Mouse (Mus musculus) intestine, embryonic 14.5 days (tissue): ENCODE results near the gene Tmem254b. TPM values are rescaled to one million over a fixed set of nuclear protein-coding genes. Genes with fewer than 3 reads are reported as not detected.
"Not testable (repeated sequence)": the region's sequence is repeated elsewhere in the genome, so short reads cannot be mapped to it uniquely, and the experiment has no call there.

ENCODE experiments used
- ATAC-seq: fragments of 200-750 bp; cut with Nextera tagmentation; replicated peaks from 2 replicates; pipeline ENCODE4 v1.8.0; 2017; ENCODE audit warnings: low read depth, moderate number of reproducible peaks, moderate TSS enrichment, moderate library complexity; ENCODE audit not compliant: low FRiP score, low TSS enrichment
- DNase-seq: peaks from one replicate; pipeline ENCODE4 v3.0.0-alpha.2; 2018; ENCODE audit warnings: low spot score
- H3K27ac ChIP-seq: fragments of 300-500 bp; sonication (generic); 2 replicates; pipeline ENCODE4 v1.5.1; 2014; ENCODE audit warnings: low read depth, mild to moderate bottlenecking, control low read depth
- H3K27me3 ChIP-seq: fragments of 300-500 bp; sonication (generic); replicated peaks from 2 replicates; pipeline ENCODE4 v1.6.1; 2014; ENCODE audit warnings: low read length, control low read depth; ENCODE audit not compliant: control insufficient read depth, insufficient read depth
- H3K36me3 ChIP-seq: fragments of 300-500 bp; sonication (generic); 2 replicates; pipeline ENCODE4 v1.6.1; 2014; ENCODE audit warnings: low read length, control low read depth; ENCODE audit not compliant: control insufficient read depth, insufficient read depth
- H3K4me1 ChIP-seq: fragments of 300-500 bp; sonication (generic); replicated peaks from 2 replicates; pipeline ENCODE4 v1.6.1; 2014; ENCODE audit warnings: low read length, control low read depth, mixed read lengths; ENCODE audit not compliant: control insufficient read depth, insufficient read depth
- H3K4me2 ChIP-seq: fragments of 300-500 bp; sonication (generic); 2 replicates; pipeline ENCODE4 v1.6.1; 2014; ENCODE audit warnings: low read length
- H3K4me3 ChIP-seq: fragments of 300-500 bp; sonication (generic); 2 replicates; pipeline ENCODE4 v1.5.1; 2014; ENCODE audit warnings: low read depth, low read length, control low read depth, mixed read lengths
- H3K9ac ChIP-seq: fragments of 300-500 bp; sonication (generic); 2 replicates; pipeline ENCODE4 v1.6.1; 2014; ENCODE audit warnings: mild to moderate bottlenecking, low read length
- H3K9me3 ChIP-seq: fragments of 300-500 bp; sonication (generic); 2 replicates; pipeline ENCODE4 v1.6.1; 2016; ENCODE audit warnings: low read length, control low read depth; ENCODE audit not compliant: control insufficient read depth
- WGBS: fragments of 180-500 bp; shearing (Covaris S2); extraction: QIAGEN DNeasy Blood & Tissue Kit; methylation state at CpG from one replicate; pipeline ENCODE4 v1.1.7; 2014; 5-methylcytosine and 5-hydroxymethylcytosine counted together
- polyA plus RNA-seq: library from polyadenylated mRNA; unstranded; fragments of >200 nt; fragmentation: Nextera tagmentation; extraction: Ambion mirVana; gene quantifications from 2 replicates; pipeline ENCODE4 v1.2.1, GENCODE M21; 2014

Tmem254b gene
- 29.4 and 41.1 TPM in 2 replicates for polyA plus RNA-seq

GRCm38 (mm10) chr14:26206926-26207247 lies at the start of gene Tmem254b:
Tmem254b (minus strand) TSS chr14:26207041.
- no CpG with 5 or more reads among the region's 10 CpGs for WGBS
- not testable (repeated sequence) for H3K9ac ChIP-seq

GRCm38 (mm10) chr14:26237183-26237582 lies 30.3 kb upstream of the Tmem254b start:
- not testable (repeated sequence) for H3K36me3 ChIP-seq, ATAC-seq, H3K4me3 ChIP-seq, H3K9me3 ChIP-seq, H3K27me3 ChIP-seq, DNase-seq, H3K9ac ChIP-seq, H3K4me1 ChIP-seq, H3K4me2 ChIP-seq, H3K27ac ChIP-seq
- no CpG with 5 or more reads among the region's 2 CpGs for WGBS

More at GRCm38 (mm10) chr14:26206926-26207247, at the start of gene Tmem254b:
- not testable (repeated sequence) for H3K9me3 ChIP-seq, H3K4me2 ChIP-seq, H3K27ac ChIP-seq, DNase-seq, H3K36me3 ChIP-seq, H3K4me1 ChIP-seq, H3K27me3 ChIP-seq, H3K4me3 ChIP-seq
- peak; percentile 90 for ATAC-seq

GRCm38 (mm10) chr14:26216233-26217000 lies 9.6 kb upstream of the Tmem254b start:
- H3K27me3 ChIP-seq, H3K9me3 ChIP-seq, H3K9ac ChIP-seq, H3K4me2 ChIP-seq, H3K27ac ChIP-seq, H3K4me1 ChIP-seq, H3K4me3 ChIP-seq, DNase-seq, H3K36me3 ChIP-seq: not testable (repeated sequence)
- ATAC-seq: peak; percentile 87
- no CpG with 5 or more reads among the region's 5 CpGs for WGBS

GRCm38 (mm10) chr14:26206197-26206925 lies 480 bp downstream of the Tmem254b start:
- no CpG with 5 or more reads among the region's 44 CpGs for WGBS
- ATAC-seq: peak; percentile 92
- not testable (repeated sequence) for DNase-seq

GRCm38 (mm10) chr14:26197851-26198250 lies 9.0 kb downstream of the Tmem254b start:
- not testable (repeated sequence) for ATAC-seq, H3K4me1 ChIP-seq, H3K36me3 ChIP-seq, H3K27me3 ChIP-seq, H3K9ac ChIP-seq, H3K4me3 ChIP-seq, H3K27ac ChIP-seq, DNase-seq, H3K9me3 ChIP-seq, H3K4me2 ChIP-seq
- WGBS: no CpG with 5 or more reads among the region's 3 CpGs

More at GRCm38 (mm10) chr14:26206197-26206925, 480 bp downstream of the Tmem254b start:
- not testable (repeated sequence) for H3K9me3 ChIP-seq, H3K9ac ChIP-seq, H3K27me3 ChIP-seq, H3K27ac ChIP-seq, H3K4me2 ChIP-seq, H3K4me1 ChIP-seq, H3K4me3 ChIP-seq, H3K36me3 ChIP-seq

- not testable (repeated sequence) for DNase-seq, ATAC-seq, H3K27me3 ChIP-seq, H3K27ac ChIP-seq, H3K4me2 ChIP-seq, H3K4me1 ChIP-seq, H3K4me3 ChIP-seq, H3K9me3 ChIP-seq, H3K9ac ChIP-seq, H3K36me3 ChIP-seq
- no CpG with 5 or more reads among the region's 8 CpGs for WGBS
These were observed 18.5 kb downstream of the Tmem254b start for GRCm38 (mm10) chr14:26188361-26188760.

GRCm38 (mm10) chr14:26186638-26187037 lies 20.2 kb downstream of the Tmem254b start:
- not testable (repeated sequence) for H3K4me1 ChIP-seq, DNase-seq, H3K9me3 ChIP-seq, H3K9ac ChIP-seq, H3K36me3 ChIP-seq, ATAC-seq, H3K27ac ChIP-seq, H3K27me3 ChIP-seq, H3K4me2 ChIP-seq, H3K4me3 ChIP-seq
- no CpG with 5 or more reads among the region's 9 CpGs for WGBS

- not testable (repeated sequence) for H3K27me3 ChIP-seq, H3K9ac ChIP-seq, H3K36me3 ChIP-seq, H3K9me3 ChIP-seq, H3K4me3 ChIP-seq, H3K27ac ChIP-seq, H3K4me2 ChIP-seq, DNase-seq, ATAC-seq, H3K4me1 ChIP-seq
- no CpG with 5 or more reads among the region's 10 CpGs for WGBS
These were observed 24.5 kb downstream of the Tmem254b start, which contains the start of gene Plac9b for GRCm38 (mm10) chr14:26182380-26182779. Plac9b (minus strand) TSS chr14:26182480.
